Mouse (Mus musculus) frontal cortex, postnatal 25 days (tissue): ENCODE data around the gene Snapc4.

Source experiments
- DNase-seq, 2 experiments: peaks; one replicate each; pipeline ENCODE4 v3.0.0; 2022; ENCODE audit warnings: low spot score in 2 of 2

The Snapc4 gene

DNA sequence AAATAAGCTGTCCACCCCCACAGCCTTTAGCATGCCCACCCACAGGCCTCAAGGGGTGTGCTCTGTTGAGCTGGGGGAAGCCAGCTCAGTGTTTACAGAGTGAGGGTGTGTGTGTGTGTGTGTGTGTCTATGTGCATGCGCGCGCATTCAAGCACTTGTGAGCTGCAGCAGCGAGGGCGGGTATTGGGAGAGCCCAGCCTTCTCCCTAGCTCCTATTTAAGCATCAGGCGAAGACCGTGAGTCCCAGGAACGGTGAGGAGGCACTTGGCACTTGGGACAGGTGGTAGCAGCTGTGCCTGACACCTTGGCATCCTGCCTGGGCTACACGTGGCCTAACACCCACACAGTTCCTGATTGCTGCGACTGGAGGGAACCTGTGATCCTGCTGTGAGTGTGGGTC, 38.4 kb downstream of the Snapc4 start:
- peak; percentile 55 to 59 for DNase-seq

DNA sequence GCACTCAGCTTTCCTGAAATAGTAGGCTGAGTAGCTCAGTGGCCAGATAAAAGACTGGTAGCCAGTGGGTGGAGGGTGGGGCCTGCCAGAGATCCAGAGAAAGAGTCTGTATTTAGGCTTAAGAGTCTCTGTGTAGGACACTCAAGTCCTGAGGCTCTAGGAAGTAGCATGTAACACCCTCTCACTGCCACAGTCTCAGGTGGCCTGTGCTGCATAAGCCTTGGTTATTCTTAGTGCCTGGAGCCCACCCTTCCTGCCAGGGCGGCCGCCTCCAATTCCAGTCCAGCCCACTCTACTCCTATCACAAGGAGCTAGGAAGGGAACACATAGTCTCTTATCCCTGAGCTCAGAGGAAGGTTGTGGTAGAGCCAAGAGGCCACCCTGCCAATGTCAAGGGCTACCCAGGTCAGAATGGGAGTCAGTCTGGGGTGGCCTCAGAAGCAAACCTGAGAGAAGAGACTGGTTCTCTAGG, 38.9 kb downstream of the Snapc4 start:
- peak in 1 of 2 experiments; percentile 43 for DNase-seq

DNA sequence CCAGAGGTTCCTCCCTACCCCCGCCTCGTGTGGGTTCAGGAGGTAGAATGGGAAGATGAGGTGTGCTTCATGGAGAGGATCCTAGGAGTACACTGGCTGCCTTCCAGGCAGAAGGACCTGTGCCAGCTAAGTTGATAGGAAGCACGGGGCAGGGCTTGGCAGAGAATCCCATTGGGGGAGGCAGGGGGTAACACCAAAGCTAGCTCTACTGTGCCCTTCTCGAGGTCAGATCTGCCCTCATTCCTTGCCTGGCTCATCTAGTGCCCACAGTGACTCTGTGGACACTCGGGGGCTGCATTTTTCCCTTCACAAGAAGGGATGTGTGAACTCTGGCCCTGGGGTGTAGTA, 41.3 kb downstream of the Snapc4 start:
- DNase-seq, result no peak

DNA sequence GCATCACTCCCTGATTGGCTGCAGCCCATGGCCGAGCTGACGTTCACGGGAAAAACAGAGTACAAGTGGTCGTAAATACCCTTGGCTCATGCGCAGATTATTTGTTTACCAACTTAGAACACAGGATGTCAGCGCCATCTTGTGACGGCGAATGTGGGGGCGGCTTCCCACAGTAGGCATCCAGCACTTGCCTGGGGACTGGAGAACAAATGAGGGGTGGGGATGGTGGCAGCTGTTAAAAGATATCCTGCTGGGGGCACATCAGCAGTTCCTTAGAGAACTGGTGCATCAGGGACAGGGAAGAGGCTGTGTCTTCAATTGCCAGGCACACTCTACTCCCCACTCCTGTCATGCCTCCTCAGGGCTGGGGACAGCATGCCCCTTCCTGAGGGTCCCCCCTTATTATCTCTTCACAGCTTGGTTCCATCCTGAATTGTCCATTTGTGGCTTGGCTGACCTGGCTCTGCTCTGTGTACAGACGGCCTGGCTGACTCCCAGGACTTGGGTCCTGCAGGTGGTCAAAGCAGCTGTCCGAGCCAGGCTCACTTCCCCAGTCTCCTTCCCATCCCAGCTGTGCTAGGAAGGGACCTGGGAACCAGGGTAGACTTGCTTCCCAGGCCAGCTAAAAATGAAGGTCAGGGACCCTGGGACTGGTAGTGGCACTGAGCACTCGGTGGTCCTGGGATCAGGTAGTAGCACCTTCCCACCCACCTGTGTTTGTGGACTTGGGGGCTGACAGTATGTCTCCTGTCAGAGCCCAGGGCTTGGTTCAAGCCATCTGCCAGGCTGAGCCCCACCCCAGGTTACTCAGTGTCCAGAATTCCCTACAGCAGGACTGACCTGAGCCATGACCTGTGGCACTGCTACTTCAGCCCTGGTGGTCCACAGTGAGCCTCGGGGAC, 41.9 kb downstream of the Snapc4 start:
- no peak for DNase-seq

DNA sequence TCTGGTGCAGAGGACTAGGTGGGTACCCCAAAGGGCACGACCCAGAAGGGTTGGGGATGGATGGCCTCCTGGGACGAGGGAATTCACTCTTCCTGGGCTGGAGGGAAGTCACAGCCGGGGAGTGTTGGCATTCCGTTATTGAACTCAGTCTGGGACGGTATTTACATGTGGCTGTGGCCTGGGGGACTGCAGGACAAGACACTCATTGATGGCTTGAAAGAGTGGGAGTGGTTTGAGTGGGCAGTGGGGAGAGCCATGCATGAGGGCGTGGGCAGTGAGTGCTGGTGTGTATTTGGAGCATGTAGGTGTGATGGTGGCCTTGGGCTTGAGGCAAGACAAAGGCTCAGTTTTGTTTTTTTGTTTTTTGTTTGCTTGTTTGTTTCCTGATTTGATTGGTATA, 49.8 kb downstream of the Snapc4 start:
- no peak for DNase-seq

DNA sequence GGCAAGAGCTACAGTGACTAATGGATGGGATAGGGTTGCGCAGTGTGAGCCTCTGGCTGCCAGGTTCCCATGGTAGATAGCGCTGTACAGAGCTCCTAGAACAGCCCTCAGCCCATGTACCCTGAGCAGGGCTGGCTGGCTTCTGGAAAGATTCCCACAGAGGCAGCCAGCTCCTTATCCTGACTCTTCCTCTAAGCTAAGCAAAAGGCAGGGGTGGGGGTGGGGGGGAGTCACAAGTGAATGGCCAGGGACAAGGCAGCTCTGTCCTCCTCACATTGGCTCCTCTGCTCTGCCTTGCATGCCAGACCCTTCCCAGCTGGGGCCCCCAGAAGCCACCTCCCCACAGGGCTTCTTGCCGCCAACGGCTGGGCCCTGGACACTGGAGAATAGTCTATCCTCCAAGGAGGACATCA, 50.4 kb downstream of the Snapc4 start:
- DNase-seq, result no peak

DNA sequence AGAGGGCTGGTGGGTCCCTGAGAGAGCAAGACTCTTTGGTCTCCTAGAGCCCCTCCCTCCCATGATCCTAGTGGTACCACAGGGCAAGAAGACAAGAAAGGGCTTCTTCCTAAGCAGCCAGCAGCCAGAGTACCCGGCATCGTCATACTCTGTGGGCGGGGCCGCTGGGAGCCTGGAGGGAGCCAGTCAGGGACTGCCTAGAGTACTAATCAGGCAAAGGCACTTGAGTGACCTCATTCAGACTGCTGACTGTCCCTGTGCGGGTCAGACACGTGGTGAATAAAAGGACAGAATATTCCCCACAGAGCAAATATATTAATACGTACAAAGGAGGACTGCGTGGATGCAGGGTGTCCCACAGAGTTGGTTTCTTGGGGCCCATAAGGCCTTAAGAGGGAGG, 51.1 kb downstream of the Snapc4 start:
- DNase-seq, result peak in 1 of 2 experiments; percentile 15

DNA sequence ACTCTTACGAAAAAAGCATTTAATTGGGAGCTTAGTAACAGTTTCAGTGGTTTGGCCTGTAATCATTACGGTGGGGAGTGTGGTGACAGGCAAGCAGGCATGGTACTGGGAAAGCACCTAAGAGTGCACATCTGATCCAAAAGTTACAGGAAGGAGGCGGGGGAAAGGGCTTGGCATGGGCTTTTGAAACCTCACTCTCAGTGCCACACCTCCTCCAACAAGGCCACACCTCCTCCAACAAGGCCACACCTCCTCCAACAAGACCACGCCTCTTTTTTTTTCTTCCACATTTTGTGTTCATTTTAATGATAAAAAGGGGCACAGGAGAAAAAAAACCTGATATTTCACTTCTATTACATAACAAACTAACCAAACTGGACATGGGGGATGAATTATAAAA, 52.6 kb downstream of the Snapc4 start:
- no peak for DNase-seq

DNA sequence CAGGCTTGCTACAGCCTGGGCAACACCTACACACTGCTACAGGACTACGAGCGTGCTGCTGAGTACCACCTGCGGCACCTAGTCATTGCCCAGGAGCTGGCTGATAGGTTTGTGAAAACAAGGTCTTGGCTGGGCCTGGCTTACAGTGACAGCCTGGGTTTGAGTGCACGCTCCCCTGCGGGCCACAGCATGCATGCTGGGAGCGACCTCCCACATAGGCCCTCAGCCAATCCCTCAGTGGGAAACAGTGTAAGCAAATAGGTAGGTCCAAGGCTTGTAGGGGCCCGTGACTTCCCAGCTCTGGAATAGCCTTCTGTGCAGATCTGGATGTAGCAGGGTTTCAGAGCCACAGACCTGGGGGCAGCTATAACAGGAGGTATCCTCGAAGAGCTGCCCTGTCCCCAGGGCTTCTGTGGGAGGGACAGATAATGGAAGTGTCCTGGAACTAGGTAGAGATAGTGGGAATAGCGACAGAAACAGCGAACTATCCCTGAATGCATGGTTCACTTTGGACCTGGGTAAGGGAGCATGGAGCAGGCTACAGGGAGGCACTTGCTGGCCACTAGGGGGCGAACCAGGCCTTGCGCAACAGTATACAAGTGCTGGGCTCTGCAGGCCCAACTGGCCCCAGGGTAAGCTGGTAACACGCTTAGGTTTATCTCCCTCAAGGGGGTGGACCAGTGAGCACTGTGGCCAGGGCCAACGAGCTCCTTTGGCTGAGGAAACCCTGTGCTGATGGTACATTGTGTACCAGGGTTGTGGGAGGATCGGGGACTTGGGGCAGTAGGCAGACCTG, 54.9 kb downstream of the Snapc4 start:
- DNase-seq, result peak in 1 of 2 experiments; percentile 29

DNA sequence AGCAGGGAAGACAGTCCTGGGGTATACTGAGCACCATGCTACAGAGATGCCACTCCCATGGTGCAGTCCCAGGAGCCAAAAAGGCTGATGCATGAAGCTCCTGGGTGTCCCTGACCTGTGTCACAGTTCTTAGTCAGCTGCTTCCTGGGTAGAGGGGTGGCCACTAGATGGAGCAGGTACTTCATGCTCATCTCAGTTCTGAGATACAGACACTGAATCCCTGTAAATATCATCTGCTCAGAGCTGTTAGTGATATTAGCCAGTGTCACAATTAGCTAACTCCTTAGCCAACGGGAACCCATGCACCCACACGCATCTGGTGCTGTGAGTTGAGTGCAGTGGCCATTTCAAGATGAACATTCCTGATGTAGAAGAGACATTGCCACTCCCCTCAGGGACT, 55.5 kb downstream of the Snapc4 start:
- no peak for DNase-seq

DNA sequence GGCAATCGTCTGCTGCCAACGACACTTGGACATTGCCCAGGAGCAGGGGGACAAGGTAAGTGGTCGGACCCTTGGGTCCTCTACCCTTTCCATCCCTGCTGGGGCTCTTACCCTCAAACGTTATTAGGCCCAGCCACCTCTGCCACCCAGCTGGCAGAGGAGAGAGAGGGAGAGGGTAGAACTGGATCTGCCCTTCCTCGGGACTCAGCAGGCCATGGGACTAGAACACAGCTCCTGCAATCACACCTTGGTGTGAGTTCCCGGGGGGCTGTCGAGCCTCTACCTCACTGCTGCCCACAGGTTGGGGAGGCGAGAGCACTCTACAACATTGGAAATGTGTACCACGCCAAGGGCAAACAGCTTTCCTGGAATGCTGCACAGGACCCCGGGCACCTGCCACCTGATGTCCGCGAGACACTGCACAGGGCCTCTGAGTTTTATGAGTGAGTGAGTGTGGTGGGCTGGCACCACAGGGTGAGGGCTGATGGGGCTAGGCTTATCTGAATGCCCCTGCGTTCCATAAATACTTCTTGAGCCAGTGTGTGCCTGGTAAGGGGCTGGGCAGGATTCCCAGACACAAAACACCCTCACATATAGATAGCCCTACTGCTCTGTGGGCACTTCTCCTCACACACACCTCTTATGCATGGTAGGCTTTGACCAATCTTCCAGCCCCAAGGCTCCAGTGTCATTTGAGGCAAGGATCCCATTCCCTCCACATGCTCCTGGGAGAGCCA, 56.7 kb downstream of the Snapc4 start:
- no peak for DNase-seq

DNA sequence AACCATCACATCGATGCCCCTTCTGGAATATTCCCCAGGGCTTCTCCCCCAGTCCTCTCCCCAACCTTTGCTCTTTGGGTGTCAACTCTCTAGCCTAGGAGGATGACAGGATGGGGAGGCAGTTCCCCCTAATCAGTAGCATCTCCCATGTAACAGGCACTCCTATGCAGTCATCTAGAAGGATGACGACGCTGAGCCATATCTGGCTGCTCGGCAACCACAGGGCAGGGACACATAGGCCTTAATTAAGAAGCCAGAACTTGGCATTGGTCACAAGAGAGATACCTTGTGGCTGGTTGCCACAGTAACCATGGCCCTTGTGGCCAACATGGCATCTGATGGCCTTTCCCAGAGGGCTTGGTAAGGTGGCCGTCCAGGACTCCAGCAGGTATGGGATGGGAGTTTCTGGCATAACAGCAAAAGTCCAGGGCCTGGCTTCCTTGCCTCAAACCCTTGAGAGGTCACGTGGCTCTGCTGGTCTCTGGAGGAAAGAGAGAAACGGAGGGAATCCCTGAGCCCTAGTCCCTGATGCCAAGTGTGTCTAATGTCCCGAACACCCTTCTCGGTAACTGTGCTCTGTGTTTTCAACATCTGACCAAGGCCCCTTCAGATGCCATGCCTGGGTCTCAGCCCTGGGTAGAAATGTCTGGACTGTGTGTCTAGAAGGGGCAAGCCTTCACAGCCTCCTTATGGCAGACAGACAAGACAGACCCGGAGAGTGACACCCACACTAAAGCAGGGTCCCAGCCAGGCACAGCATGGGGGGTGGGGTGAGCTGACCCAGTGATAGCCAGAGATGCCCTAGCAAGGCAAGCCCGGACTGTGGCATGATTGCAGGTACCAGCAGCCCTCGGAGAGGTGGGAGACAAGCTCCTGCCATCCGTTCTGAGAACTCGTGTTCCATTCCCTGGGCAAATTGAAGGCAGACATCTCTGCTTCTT, 59.9 kb downstream of the Snapc4 start:
- no peak for DNase-seq

DNA sequence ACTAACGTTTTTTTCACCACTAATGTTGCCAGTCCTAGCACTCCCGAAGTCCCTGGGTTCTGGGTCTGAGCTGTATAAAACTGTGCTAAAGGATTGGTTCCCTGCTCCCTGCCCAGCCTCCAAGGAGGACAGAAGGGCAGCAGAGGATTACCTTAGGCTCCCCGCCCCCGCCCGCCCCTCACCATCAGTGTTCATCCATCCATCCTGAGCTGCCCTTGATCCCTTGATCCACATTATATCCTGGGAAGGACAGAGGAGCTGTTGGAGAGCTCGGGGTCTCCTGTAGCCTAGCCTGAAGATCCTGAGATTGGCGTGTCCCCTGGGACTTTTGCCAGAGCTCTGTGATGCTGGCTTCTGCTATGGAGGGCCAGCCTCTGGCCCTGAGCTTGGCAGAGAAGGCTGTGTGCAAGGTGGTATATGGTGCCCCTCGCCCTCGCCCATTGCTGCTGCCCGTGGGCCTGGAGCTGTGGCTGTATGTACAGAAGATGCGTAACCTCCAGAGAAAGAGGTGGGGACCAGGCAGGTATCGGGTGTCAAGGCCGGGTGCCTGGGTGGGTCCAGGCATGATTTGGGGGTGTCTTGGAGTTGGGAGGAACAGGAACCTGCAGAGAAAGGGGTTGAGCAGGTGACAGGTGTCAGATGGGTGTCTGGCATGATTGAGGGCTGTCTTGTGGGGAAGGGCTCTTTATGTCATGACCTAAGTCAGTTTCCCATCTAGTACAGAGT, 60.8 kb downstream of the Snapc4 start:
- no peak for DNase-seq

DNA sequence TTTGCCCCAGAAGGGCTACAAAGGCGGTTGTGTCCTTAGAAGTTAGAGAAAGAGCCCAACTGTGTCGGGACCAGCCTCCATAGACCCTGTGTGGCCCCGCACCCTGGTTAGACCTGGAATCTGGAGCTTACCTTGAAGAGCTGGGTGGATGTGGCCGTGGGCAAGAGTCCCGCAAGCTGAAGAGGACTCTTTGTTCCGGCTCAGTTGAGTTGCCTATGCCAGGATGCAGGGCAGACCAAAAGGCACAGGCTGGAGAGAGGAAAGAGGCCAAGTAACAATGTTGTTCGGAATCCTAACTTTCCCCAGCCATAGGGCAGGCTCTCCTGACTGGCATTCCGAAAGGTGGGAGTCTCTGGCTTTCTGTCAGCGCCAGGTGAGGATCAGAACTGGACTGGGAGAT, 61.3 kb downstream of the Snapc4 start:
- DNase-seq, result no peak

DNA sequence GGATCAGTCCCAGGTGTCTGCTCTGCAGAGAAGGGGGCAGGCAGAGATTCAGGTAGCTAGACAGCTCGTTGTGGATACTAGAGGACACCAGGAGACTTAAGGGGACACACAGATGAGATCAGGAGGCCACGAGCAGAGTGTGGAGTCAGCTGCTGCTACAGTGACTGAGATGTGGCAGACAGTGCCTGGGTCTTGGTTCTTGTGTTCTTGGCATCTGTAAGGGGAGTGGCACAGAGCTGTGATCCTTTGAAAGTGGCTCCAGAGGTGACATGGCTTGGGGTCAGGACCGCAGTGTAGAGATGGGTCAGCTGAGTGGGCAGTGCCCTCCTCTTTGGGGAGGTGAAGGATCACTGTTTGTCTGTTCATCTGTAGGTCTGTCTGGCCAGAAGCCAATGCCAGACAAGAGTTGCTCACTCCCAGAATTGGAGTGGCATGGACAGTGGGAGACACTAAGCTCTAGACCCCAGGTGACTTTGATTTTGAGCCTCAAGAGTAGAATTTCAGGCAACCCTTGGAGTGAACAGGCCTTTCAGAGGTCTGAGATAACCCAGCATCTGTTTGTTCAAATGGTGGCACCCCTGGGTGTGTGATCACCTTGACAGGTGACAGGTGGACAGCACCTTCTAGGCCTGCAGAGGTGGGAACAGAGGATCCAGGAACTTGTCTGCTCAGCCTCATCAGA, 62.3 kb downstream of the Snapc4 start:
- DNase-seq, result no peak

DNA sequence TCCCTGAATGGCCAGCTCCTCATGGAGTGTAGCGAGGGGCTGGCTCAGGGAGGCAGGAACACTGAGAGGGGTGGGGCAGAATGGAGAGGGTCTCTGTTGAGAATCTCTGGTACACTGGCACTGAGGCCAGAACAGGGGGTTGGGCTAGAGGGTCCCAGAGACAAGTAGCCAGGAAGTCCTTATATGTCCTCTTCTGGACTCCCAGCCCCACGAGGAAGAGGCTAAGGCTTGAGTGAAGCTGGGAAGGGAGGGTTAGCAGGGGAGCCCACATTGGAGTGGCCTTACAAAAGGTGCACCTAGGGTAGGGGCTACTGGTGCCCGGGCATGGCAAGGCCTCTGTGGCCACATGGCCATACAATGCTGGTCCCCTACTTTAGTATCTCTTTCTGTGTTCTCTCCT, 63.1 kb downstream of the Snapc4 start:
- no peak for DNase-seq

DNA sequence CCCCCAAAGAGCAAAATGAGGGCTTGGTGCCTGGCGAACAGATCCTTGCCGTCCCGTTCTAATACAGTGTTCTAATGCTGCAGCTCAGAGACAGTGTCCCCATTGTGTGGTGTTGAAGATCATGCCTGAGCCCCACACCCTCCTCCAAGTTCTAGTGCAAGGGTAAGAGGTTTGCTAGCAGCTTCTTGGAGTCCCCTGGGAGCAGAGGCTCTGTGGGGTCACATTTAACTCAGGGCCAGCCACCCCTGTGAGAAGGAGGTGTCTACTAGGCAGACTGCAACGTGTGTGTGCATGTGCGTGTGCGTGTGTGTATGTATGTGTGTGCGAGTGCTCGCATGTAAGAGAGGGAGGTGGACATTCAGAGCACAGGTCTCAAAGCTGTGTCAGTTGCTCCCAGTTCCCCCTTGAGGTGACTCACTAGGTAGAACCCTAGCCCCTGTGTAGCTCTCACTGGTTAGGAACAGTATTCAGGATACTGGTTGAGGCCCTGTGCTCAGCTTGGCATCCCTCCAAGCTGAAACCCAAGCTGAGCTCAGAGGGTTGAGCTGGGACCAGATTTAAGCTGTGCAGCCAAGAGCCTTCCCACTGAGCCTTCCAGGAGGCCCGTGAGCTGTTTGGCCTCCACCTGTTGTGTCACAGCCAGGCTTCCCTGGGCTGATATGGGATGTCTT, 63.7 kb downstream of the Snapc4 start:
- DNase-seq, result no peak

DNA sequence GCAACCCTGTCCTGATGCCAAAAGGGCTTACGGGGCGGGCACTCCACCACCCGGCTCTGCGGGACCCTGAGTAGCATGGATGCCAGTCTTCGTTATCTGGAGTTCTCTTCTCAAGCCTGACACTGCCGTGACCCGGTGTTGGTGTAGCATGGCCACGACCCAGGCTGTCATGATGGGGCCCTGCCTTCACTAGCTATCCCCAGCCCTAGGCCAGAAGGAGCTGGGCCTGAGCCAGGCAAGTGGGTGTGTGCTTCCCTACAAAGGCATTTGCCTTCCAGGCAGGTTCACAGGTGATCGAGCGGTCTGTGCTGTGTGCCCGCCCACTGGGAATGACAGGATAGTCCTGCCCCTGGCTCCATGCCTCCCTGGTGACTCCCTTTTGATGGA, 64.5 kb downstream of the Snapc4 start:
- DNase-seq, result no peak
